Mouse (Mus musculus): ENCODE results near the gene Tmem159.
A peak's percentile ranks its signal among the peaks of the same experiment; 100 is the strongest.

- TF ChIP-seq POLR2A (IDR thresholded peaks at IDR 0.05; ENCODE audit: low read depth, low read length): peak; percentile 72
- TF ChIP-seq CTCF (IDR thresholded peaks at IDR 0.05; ENCODE audit: extremely low read depth, insufficient read length, insufficient replicate concordance, low read depth, low read length): no peak
These were observed at the start of gene Tmem159 for GRCm38 (mm10) chr7:120102164-120102972.
